In genomic region chr15:99055511-99055961, GRCm38 (mm10) we compare ENCODE assay signal across 9 mouse cellular contexts. TPM values are rescaled to one million over a fixed set of nuclear protein-coding genes. Genes with fewer than 3 reads are reported as not detected.
DNase-seq lines count a peak whose midpoint lies in the region; ATAC-seq lines count a peak whose summit lies in the region.
"Had no signal": no experiment of that assay in that cellular context is flagged by ENCODE, and none has a peak within 500 bp of the region (broad histone marks: within the 10 kb centered on the region; RNA-seq: fewer than 3 reads in every experiment).

No protein-coding gene starts in this region.

- no peaks in the 10 kb centered on the region for H3K9me3 ChIP-seq in embryonic facial prominence, embryonic 14.5 days (ENCODE audit: control insufficient read depth, low read length)
- no peaks in the 10 kb centered on the region for H3K9me3 ChIP-seq in hindbrain, embryonic 16.5 days (ENCODE audit: control insufficient read depth, low read length)

- 0 out of 2 replicates have a peak, but pooled peaks have one; percentile 10 for ATAC-seq in embryonic facial prominence, embryonic 14.5 days (ENCODE audit: low read depth)
- ATAC-seq in hindbrain, embryonic 16.5 days = no peak; the same call in 1 of the 2 replicates

- H3K27me3 ChIP-seq in embryonic facial prominence, embryonic 14.5 days (replicated peaks; ENCODE audit: control insufficient read depth, insufficient read depth, low read length) = peaks cover 77% of the 10 kb centered on the region
- H3K27me3 ChIP-seq in hindbrain, embryonic 16.5 days (replicated peaks; ENCODE audit: control insufficient read depth, insufficient read depth, low read length) = peaks cover 52% of the 10 kb centered on the region

- peak overlapping the region; percentile 32 for H3K4me3 ChIP-seq in embryonic facial prominence, embryonic 14.5 days (ENCODE audit: low read depth, low read length)
- H3K4me3 ChIP-seq in hindbrain, embryonic 16.5 days (ENCODE audit: low read length) = peak overlapping the region; percentile 41

- intact Hi-C loops in gastrocnemius, postnatal 14 days (cut with DNase I; ENCODE audit: low total_unique reads) = no loop called here
- intact Hi-C loops in gastrocnemius, postnatal 36 days (cut with DNase I) = no loop called here

- peak; percentile 34 for DNase-seq in gastrocnemius, postnatal 14 days
- DNase-seq in gastrocnemius, postnatal 36 days = no peak
- DNase-seq in ES-CJ7 (ENCODE audit: low read depth, low spot score) = peak; percentile 61
- DNase-seq in embryonic facial prominence, embryonic 14.5 days (ENCODE audit: low spot score) = no peak
- DNase-seq in mesoderm, embryonic 11.5 days (ENCODE audit: low read depth, low spot score) = peak; percentile 39
- DNase-seq in spleen, postnatal 14 days (ENCODE audit: low spot score in 2 of 2) = no peak
- DNase-seq in thymus, postnatal 36 days = no peak

- no peak overlapping the region for H3K27ac ChIP-seq in embryonic facial prominence, embryonic 14.5 days (replicated peaks; ENCODE audit: low read depth, low read length)
- H3K27ac ChIP-seq in hindbrain, embryonic 16.5 days (ENCODE audit: low read depth, low read length) = no peak overlapping the region

- no peaks in the 10 kb centered on the region for H3K36me3 ChIP-seq in embryonic facial prominence, embryonic 14.5 days (ENCODE audit: control insufficient read depth, insufficient read depth, low read length)
- H3K36me3 ChIP-seq in hindbrain, embryonic 16.5 days (ENCODE audit: control insufficient read depth, insufficient read depth, low read length) = no peaks in the 10 kb centered on the region

- peak overlapping the region; percentile 40 for H3K9ac ChIP-seq in embryonic facial prominence, embryonic 14.5 days (ENCODE audit: low read depth, low read length)
- H3K9ac ChIP-seq in hindbrain, embryonic 16.5 days (ENCODE audit: low read depth, low read length) = peak overlapping the region; percentile 54; the same call in 1 of the 2 replicates

- WGBS in embryonic facial prominence, embryonic 14.5 days = 0% methylated on average over 12 of the region's 37 CpGs
- WGBS in hindbrain, embryonic 16.5 days = 0% methylated on average over 37 of the region's 37 CpGs

- H3K4me1 ChIP-seq in embryonic facial prominence, embryonic 14.5 days (ENCODE audit: control insufficient read depth, insufficient read depth, low read length) = peaks cover 7% of the 10 kb centered on the region
- H3K4me1 ChIP-seq in hindbrain, embryonic 16.5 days (ENCODE audit: control insufficient read depth, insufficient read depth, low read depth, low read length) = peaks cover 24% of the 10 kb centered on the region

- peak overlapping the region; percentile 72 for H3K4me2 ChIP-seq in embryonic facial prominence, embryonic 14.5 days (ENCODE audit: low read depth, low read length)
- H3K4me2 ChIP-seq in hindbrain, embryonic 16.5 days (ENCODE audit: low read length) = peak overlapping the region; percentile 82

RNA-seq across cellular contexts. Expression of gene Prph, which starts 0.6 kb away (rescaled TPM):
- 1 to 10 TPM; 1.2 to 1.4 TPM for total RNA-seq in gastrocnemius, postnatal 14 days (2021)
- 1 to 10 TPM in 1 of 2 experiments, under 1 TPM in 1; 0.42 to 1.2 TPM for total RNA-seq in gastrocnemius, postnatal 36 days (2021)
- polyA plus RNA-seq in embryonic facial prominence, embryonic 14.5 days (2014; fragmentation: Nextera tagmentation; extraction: Ambion mirVana) = 66.3 and 71.0 TPM in 2 replicates
- polyA plus RNA-seq in hindbrain, embryonic 16.5 days (2015; fragmentation: Nextera tagmentation; extraction: Ambion mirVana) = 52.8 and 81.8 TPM in 2 replicates

RNA-seq across cellular contexts. Expression of gene Troap, which starts 18.8 kb away (rescaled TPM):
- total RNA-seq in gastrocnemius, postnatal 14 days (2021) = 1 to 10 TPM; 1.4 to 1.8 TPM
- total RNA-seq in gastrocnemius, postnatal 36 days (2021) = under 1 TPM; 0.62 to 0.69 TPM
- polyA plus RNA-seq in embryonic facial prominence, embryonic 14.5 days (2014; fragmentation: Nextera tagmentation; extraction: Ambion mirVana) = 15.3 and 24.4 TPM in 2 replicates
- 5.6 and 8.7 TPM in 2 replicates for polyA plus RNA-seq in hindbrain, embryonic 16.5 days (2015; fragmentation: Nextera tagmentation; extraction: Ambion mirVana)

RNA-seq across cellular contexts. Expression of gene Tuba1c, which starts 25.8 kb away (rescaled TPM):
- 10 to 100 TPM; 14.3 to 21.0 TPM for total RNA-seq in gastrocnemius, postnatal 14 days (2021)
- total RNA-seq in gastrocnemius, postnatal 36 days (2021) = 1 to 10 TPM; 8.2 to 9.4 TPM
- 133 and 149 TPM in 2 replicates for polyA plus RNA-seq in embryonic facial prominence, embryonic 14.5 days (2014; fragmentation: Nextera tagmentation; extraction: Ambion mirVana)
- polyA plus RNA-seq in hindbrain, embryonic 16.5 days (2015; fragmentation: Nextera tagmentation; extraction: Ambion mirVana) = 20.8 and 23.3 TPM in 2 replicates

RNA-seq across cellular contexts. Expression of gene C1ql4, which starts 32.1 kb away (rescaled TPM):
- not detected for total RNA-seq in gastrocnemius, postnatal 14 days (2021)
- not detected for total RNA-seq in gastrocnemius, postnatal 36 days (2021)
- 0.11 and 0.13 TPM in 2 replicates for polyA plus RNA-seq in embryonic facial prominence, embryonic 14.5 days (2014; fragmentation: Nextera tagmentation; extraction: Ambion mirVana)
- 4.0 and 5.7 TPM in 2 replicates for polyA plus RNA-seq in hindbrain, embryonic 16.5 days (2015; fragmentation: Nextera tagmentation; extraction: Ambion mirVana)
- total RNA-seq: layer of hippocampus, postnatal 25 days had no signal

RNA-seq across cellular contexts. Expression of gene Dnajc22, which starts 37.4 kb away (rescaled TPM):
- under 1 TPM in 1 of 2 experiments, not detected in 1; 0.12 TPM for total RNA-seq in gastrocnemius, postnatal 14 days (2021)
- under 1 TPM in 1 of 2 experiments, not detected in 1; 0.27 TPM for total RNA-seq in gastrocnemius, postnatal 36 days (2021)
- 0.38 TPM in 1 of 2 replicates, not detected in the other for polyA plus RNA-seq in embryonic facial prominence, embryonic 14.5 days (2014; fragmentation: Nextera tagmentation; extraction: Ambion mirVana)
- 0.92 and 1.1 TPM in 2 replicates for polyA plus RNA-seq in hindbrain, embryonic 16.5 days (2015; fragmentation: Nextera tagmentation; extraction: Ambion mirVana)

Comparison
In these comparisons a context has a peak if more than half of its experiments do, and no peak if none do; other contexts are left out.
1. DNase-seq: peak in gastrocnemius, postnatal 14 days (single experiment), ES-CJ7 (single experiment) and mesoderm, embryonic 11.5 days (single experiment); none in gastrocnemius, postnatal 36 days (0 of 2), embryonic facial prominence, embryonic 14.5 days (single experiment), spleen, postnatal 14 days (0 of 2) and thymus, postnatal 36 days (0 of 2).